Mouse (Mus musculus) hindbrain, embryonic 11.5 days (tissue): ENCODE measurements around the gene Scn3b. TPM values are rescaled to one million over a fixed set of nuclear protein-coding genes. Genes with fewer than 3 reads are reported as not detected.
A peak's percentile ranks its signal among the peaks of the same experiment; 100 is the strongest.

Source experiments
- ATAC-seq: fragments of 200-750 bp; cut with Nextera tagmentation; 2 replicates; pipeline ENCODE4 v1.8.0; 2017; ENCODE audit warnings: mild to moderate bottlenecking, moderate TSS enrichment, moderate library complexity; ENCODE audit not compliant: low FRiP score
- DNase-seq: peaks from one replicate; pipeline ENCODE4 v3.0.0-alpha.2; 2015; ENCODE audit warnings: low spot score
- H3K27ac ChIP-seq: fragments of 300-500 bp; sonication (generic); 2 replicates; pipeline ENCODE4 v1.5.1; 2014; ENCODE audit warnings: mild to moderate bottlenecking, low read depth, low read length
- H3K27me3 ChIP-seq: fragments of 300-500 bp; sonication (generic); 2 replicates; pipeline ENCODE4 v1.6.1; 2014; ENCODE audit warnings: mild to moderate bottlenecking, low read length, moderate library complexity, mixed read lengths; ENCODE audit not compliant: control insufficient read depth, insufficient read depth
- H3K36me3 ChIP-seq: fragments of 300-500 bp; sonication (generic); 2 replicates; pipeline ENCODE4 v1.6.1; 2014; ENCODE audit warnings: mild to moderate bottlenecking, low read length, moderate library complexity, mixed read lengths; ENCODE audit not compliant: control insufficient read depth, insufficient read depth
- H3K4me1 ChIP-seq: fragments of 300-500 bp; sonication (generic); replicated peaks from 2 replicates; pipeline ENCODE4 v1.6.1; 2014; ENCODE audit warnings: low read length, mixed read lengths; ENCODE audit not compliant: control insufficient read depth, insufficient read depth
- H3K4me2 ChIP-seq: fragments of 300-500 bp; sonication (generic); replicated peaks from 2 replicates; pipeline ENCODE4 v1.6.1; 2014; ENCODE audit warnings: mild to moderate bottlenecking, low read depth, low read length
- H3K4me3 ChIP-seq: fragments of 300-500 bp; sonication (generic); 2 replicates; pipeline ENCODE4 v1.5.1; 2014; ENCODE audit warnings: low read depth, low read length
- H3K9ac ChIP-seq: fragments of 300-500 bp; sonication (generic); 2 replicates; pipeline ENCODE4 v1.6.1; 2014; ENCODE audit warnings: low read depth, low read length
- H3K9me3 ChIP-seq: fragments of 300-500 bp; sonication (generic); 2 replicates; pipeline ENCODE4 v1.6.1; 2016; ENCODE audit warnings: low read length; ENCODE audit not compliant: control insufficient read depth
- WGBS: fragments of 180-500 bp; shearing (Covaris S2); extraction: QIAGEN DNeasy Blood & Tissue Kit; methylation state at CpG from one replicate; pipeline ENCODE4 v1.1.7; 2014; 5-methylcytosine and 5-hydroxymethylcytosine counted together
- polyA plus RNA-seq: library from polyadenylated mRNA; unstranded; fragments of >200 nt; fragmentation: Nextera tagmentation; extraction: Ambion mirVana; gene quantifications from 2 replicates; pipeline ENCODE4 v1.2.1, GENCODE M21; 2014

The Scn3b gene
- polyA plus RNA-seq, 1 experiment from 2014 or later, result 22.5 TPM

- H3K36me3 ChIP-seq, result no peaks in the 10 kb centered on the region
- no peaks in the 10 kb centered on the region for H3K9me3 ChIP-seq
- ATAC-seq (no peak), DNase-seq (no peak)
- 86% methylated on average over 3 of the region's 3 CpGs for WGBS
- no peaks in the 10 kb centered on the region for H3K27me3 ChIP-seq
- H3K4me1 ChIP-seq, result no peaks in the 10 kb centered on the region
- no peak overlapping the region for H3K27ac ChIP-seq
- no peak overlapping the region for H3K4me2 ChIP-seq
- H3K9ac ChIP-seq, result no peak overlapping the region
- no peak overlapping the region for H3K4me3 ChIP-seq
These were observed 16.6 kb upstream of the Scn3b start for GRCm38 (mm10) chr9:40252459-40252858.

- WGBS, result 64% methylated on average over 6 of the region's 6 CpGs
- Histone ChIP-seq H3K9ac (no peak overlapping the region), H3K9me3 (no peaks in the 10 kb centered on the region), H3K4me1 (0 out of 2 replicates have a peak, but pooled peaks cover 3% of the 10 kb centered on the region), H3K27me3 (no peaks in the 10 kb centered on the region; the same call in 1 of the 2 replicates), H3K4me3 (no peak overlapping the region), H3K27ac (no peak overlapping the region), H3K36me3 (no peaks in the 10 kb centered on the region), H3K4me2 (no peak overlapping the region)
- no peak for ATAC-seq
- DNase-seq, result no peak
These were observed 5.1 kb upstream of the Scn3b start for GRCm38 (mm10) chr9:40263874-40264273.

GRCm38 (mm10) chr9:40268040-40268747 is 823 bp upstream of the Scn3b start:
- H3K9me3 ChIP-seq, result no peaks in the 10 kb centered on the region
- peak overlapping the region; percentile 74; the same call in 1 of the 2 replicates for H3K4me2 ChIP-seq
- no peak overlapping the region for H3K27ac ChIP-seq
- no peaks in the 10 kb centered on the region for H3K36me3 ChIP-seq
- peak; percentile 34 for DNase-seq
- no peaks in the 10 kb centered on the region; the same call in 1 of the 2 replicates for H3K27me3 ChIP-seq
- H3K9ac ChIP-seq, result no peak overlapping the region; the same call in 1 of the 2 replicates
- 0 out of 2 replicates have a peak, but pooled peaks cover 4% of the 10 kb centered on the region for H3K4me1 ChIP-seq
- WGBS, result 18% methylated on average over 21 of the region's 21 CpGs
- ATAC-seq, result peak; percentile 11
- peak overlapping the region; percentile 43; the same call in 1 of the 2 replicates for H3K4me3 ChIP-seq

GRCm38 (mm10) chr9:40268748-40269102 is 292 bp upstream of the Scn3b start:
- peak overlapping the region; percentile 27; the same call in 1 of the 2 replicates for H3K9ac ChIP-seq
- DNase-seq (no peak), ATAC-seq (no peak)
- 0 out of 2 replicates have a peak, but pooled peaks cover 4% of the 10 kb centered on the region for H3K4me1 ChIP-seq
- peak overlapping the region; percentile 74 for H3K4me2 ChIP-seq
- H3K27ac ChIP-seq, result no peak overlapping the region
- H3K36me3 ChIP-seq, result no peaks in the 10 kb centered on the region
- no peaks in the 10 kb centered on the region for H3K9me3 ChIP-seq
- peak overlapping the region; percentile 43 for H3K4me3 ChIP-seq
- no peaks in the 10 kb centered on the region; the same call in 1 of the 2 replicates for H3K27me3 ChIP-seq
- WGBS, result 9% methylated on average over 4 of the region's 4 CpGs

- H3K4me3 ChIP-seq, result peak overlapping the region; percentile 43
- no peak for DNase-seq
- H3K27ac ChIP-seq, result peak overlapping the region; percentile 24; the same call in 1 of the 2 replicates
- 0 out of 2 replicates have a peak, but pooled peaks cover 4% of the 10 kb centered on the region for H3K4me1 ChIP-seq
- H3K27me3 ChIP-seq, result no peaks in the 10 kb centered on the region; the same call in 1 of the 2 replicates
- H3K9ac ChIP-seq, result peak overlapping the region; percentile 32; the same call in 1 of the 2 replicates
- ATAC-seq, result peak; percentile 7; the same call in 1 of the 2 replicates
- peak overlapping the region; percentile 74 for H3K4me2 ChIP-seq
- 24% methylated on average over 8 of the region's 8 CpGs for WGBS
- H3K9me3 ChIP-seq, result no peaks in the 10 kb centered on the region
- H3K36me3 ChIP-seq, result no peaks in the 10 kb centered on the region
These were observed 863 bp downstream of the Scn3b start for GRCm38 (mm10) chr9:40269880-40270279.

- no peaks in the 10 kb centered on the region; the same call in 1 of the 2 replicates for H3K27me3 ChIP-seq
- 77% methylated on average over 3 of the region's 3 CpGs for WGBS
- H3K4me3 ChIP-seq, result no peak overlapping the region
- DNase-seq (no peak), ATAC-seq (no peak)
- no peak overlapping the region for H3K9ac ChIP-seq
- no peak overlapping the region for H3K4me2 ChIP-seq
- H3K9me3 ChIP-seq, result no peaks in the 10 kb centered on the region
- no peaks in the 10 kb centered on the region for H3K36me3 ChIP-seq
- H3K27ac ChIP-seq, result no peak overlapping the region
- H3K4me1 ChIP-seq, result 0 out of 2 replicates have a peak, but pooled peaks cover 4% of the 10 kb centered on the region
These were observed 2.1 kb downstream of the Scn3b start for GRCm38 (mm10) chr9:40271075-40271474.

- Histone ChIP-seq H3K4me3 (no peak overlapping the region), H3K4me2 (no peak overlapping the region), H3K9me3 (no peaks in the 10 kb centered on the region), H3K36me3 (no peaks in the 10 kb centered on the region), H3K4me1 (0 out of 2 replicates have a peak, but pooled peaks cover 4% of the 10 kb centered on the region), H3K27me3 (no peaks in the 10 kb centered on the region), H3K27ac (no peak overlapping the region), H3K9ac (no peak overlapping the region)
- ATAC-seq, result no peak
- 87% methylated on average over 7 of the region's 7 CpGs for WGBS
- DNase-seq, result no peak
These were observed 3.8 kb downstream of the Scn3b start for GRCm38 (mm10) chr9:40272822-40273221.

- no peak for ATAC-seq
- H3K4me2 ChIP-seq, result no peak overlapping the region
- 88% methylated on average over 5 of the region's 5 CpGs for WGBS
These were observed 6.9 kb downstream of the Scn3b start for GRCm38 (mm10) chr9:40275904-40276303.

GRCm38 (mm10) chr9:40277671-40278070 is 8.7 kb downstream of the Scn3b start:
- no peak for ATAC-seq
- DNase-seq, result no peak
- H3K4me3 ChIP-seq, result no peak overlapping the region
- 91% methylated on average over 3 of the region's 3 CpGs for WGBS
- H3K9me3 ChIP-seq, result no peaks in the 10 kb centered on the region
- no peaks in the 10 kb centered on the region for H3K36me3 ChIP-seq
- no peak overlapping the region for H3K4me2 ChIP-seq
- no peaks in the 10 kb centered on the region for H3K27me3 ChIP-seq
- H3K4me1 ChIP-seq, result no peaks in the 10 kb centered on the region
- H3K9ac ChIP-seq, result no peak overlapping the region
- no peak overlapping the region for H3K27ac ChIP-seq

More at GRCm38 (mm10) chr9:40275904-40276303, 6.9 kb downstream of the Scn3b start:
- Histone ChIP-seq H3K4me1 (no peaks in the 10 kb centered on the region), H3K27ac (no peak overlapping the region), H3K36me3 (no peaks in the 10 kb centered on the region), H3K9ac (no peak overlapping the region), H3K4me3 (no peak overlapping the region), H3K9me3 (no peaks in the 10 kb centered on the region), H3K27me3 (no peaks in the 10 kb centered on the region)
- no peak for DNase-seq
